Mouse (Mus musculus) B cell, adult 67 days (primary cell): Measurements from ENCODE around the gene Flvcr2. TPM values are rescaled to one million over a fixed set of nuclear protein-coding genes. Genes with fewer than 3 reads are reported as not detected.

Experiments used
- total RNA-seq, 2 experiments: library from RNA; stranded (reverse); gene quantifications; 4 replicates each; pipeline ENCODE4 v1.2.4; 2023

Flvcr2 gene
- total RNA-seq = not detected

GRCm38 (mm10) chr12:85745827-85746695 is at the start of gene Flvcr2:
Gene Flvcr2 (plus strand): TSS chr12:85746539.

GRCm38 (mm10) chr12:85824438-85825264 is 78.3 kb downstream of the Flvcr2 start, which contains the start of the genes Erg28 and Ttll5:
Gene Erg28 (minus strand): TSS chr12:85824550.
Gene Ttll5 (plus strand): TSS chr12:85824659.

Other genes with a start within 250 kb of the Flvcr2 start
- 1 to 10 TPM; 2.0 to 2.8 TPM for gene Jdp2, start 147.5 kb upstream of the Flvcr2 start, total RNA-seq
- gene Batf, start 59.9 kb upstream of the Flvcr2 start, total RNA-seq = 10 to 100 TPM; 17.3 to 20.6 TPM
- gene Erg28, start 78.0 kb downstream of the Flvcr2 start, total RNA-seq = 10 to 100 TPM; 30.7 to 40.0 TPM
- gene Ttll5, start 78.1 kb downstream of the Flvcr2 start, total RNA-seq = 10 to 100 TPM; 21.7 to 26.3 TPM